Mouse (Mus musculus) midbrain, postnatal 0 days (tissue): Measurements from ENCODE around the gene Cox4i2. TPM values are rescaled to one million over a fixed set of nuclear protein-coding genes. Genes with fewer than 3 reads are reported as not detected.
A peak's percentile ranks its signal among the peaks of the same experiment; 100 is the strongest.

Source experiments
- ATAC-seq: fragments of 200-750 bp; cut with Nextera tagmentation; 2 replicates; pipeline ENCODE4 v1.8.0; 2017; ENCODE audit warnings: moderate number of reproducible peaks, mild to moderate bottlenecking, moderate TSS enrichment, moderate library complexity; ENCODE audit not compliant: low FRiP score
- DNase-seq: peaks from one replicate; pipeline ENCODE4 v3.0.0-alpha.2; 2015; ENCODE audit warnings: low spot score
- H3K27ac ChIP-seq: fragments of 300-500 bp; sonication (generic); 2 replicates; pipeline ENCODE4 v1.5.1; 2014; ENCODE audit warnings: low read depth, mild to moderate bottlenecking, low read length, mixed read lengths
- H3K27me3 ChIP-seq: fragments of 300-500 bp; sonication (generic); 2 replicates; pipeline ENCODE4 v1.6.1; 2014; ENCODE audit warnings: low read length, control low read depth, mixed read lengths; ENCODE audit not compliant: insufficient read depth
- H3K36me3 ChIP-seq: fragments of 300-500 bp; sonication (generic); 2 replicates; pipeline ENCODE4 v1.6.1; 2014; ENCODE audit warnings: low read length, control low read depth, mixed read lengths; ENCODE audit not compliant: insufficient read depth
- H3K4me1 ChIP-seq: fragments of 300-500 bp; sonication (generic); 2 replicates; pipeline ENCODE4 v1.6.1; 2014; ENCODE audit warnings: mild to moderate bottlenecking, control low read depth, antibody characterized with exemption, low read length, mixed read lengths; ENCODE audit not compliant: insufficient read depth
- H3K4me2 ChIP-seq: fragments of 300-500 bp; sonication (generic); 2 replicates; pipeline ENCODE4 v1.6.1; 2014; ENCODE audit warnings: low read depth, mild to moderate bottlenecking, low read length, mixed read lengths; ENCODE audit not compliant: poor library complexity, severe bottlenecking
- H3K4me3 ChIP-seq: fragments of 300-500 bp; sonication (generic); 2 replicates; pipeline ENCODE4 v1.5.1; 2014; ENCODE audit warnings: low read depth, mild to moderate bottlenecking, low read length, moderate library complexity
- H3K9ac ChIP-seq: fragments of 300-500 bp; sonication (generic); replicated peaks from 2 replicates; pipeline ENCODE4 v1.6.1; 2014; ENCODE audit warnings: mild to moderate bottlenecking, low read length, moderate library complexity, mixed read lengths; ENCODE audit not compliant: poor library complexity, severe bottlenecking
- H3K9me3 ChIP-seq: fragments of 300-500 bp; sonication (generic); 2 replicates; pipeline ENCODE4 v1.6.1; 2016; ENCODE audit warnings: low read length, control low read depth
- CTCF ChIP-seq: IDR thresholded peaks from 2 replicates; pipeline ENCODE4 v1.5.1; 2016; ENCODE audit warnings: antibody characterized with exemption, mild to moderate bottlenecking
- WGBS: fragments of 180-500 bp; shearing (Covaris S2); extraction: QIAGEN DNeasy Blood & Tissue Kit; methylation state at CpG from one replicate; pipeline ENCODE4 v1.1.7; 2014; 5-methylcytosine and 5-hydroxymethylcytosine counted together
- polyA plus RNA-seq: library from polyadenylated mRNA; unstranded; fragments of >200 nt; fragmentation: Nextera tagmentation; extraction: Ambion mirVana; gene quantifications from 2 replicates; pipeline ENCODE4 v1.2.1, GENCODE M21; 2015
- total RNA-seq: library from RNA; depleted of rRNA; stranded (reverse); fragments of >200 nt; gene quantifications from 2 replicates; pipeline ENCODE4 v1.2.3, GENCODE M21; 2014

Cox4i2 gene
- total and polyA plus RNA-seq, 2 experiments from 2014 or later = 2.0 to 3.3 TPM

GRCm38 (mm10) chr2:152707627-152708026 lies 46.3 kb upstream of the Cox4i2 start:
- Histone ChIP-seq H3K27ac (peak overlapping the region; percentile 91), H3K4me3 (peak overlapping the region; percentile 38), H3K9ac (peak overlapping the region; percentile 62), H3K4me1 (0 out of 2 replicates have a peak, but pooled peaks cover 8% of the 10 kb centered on the region), H3K27me3 (no peaks in the 10 kb centered on the region), H3K36me3 (peaks cover 23% of the 10 kb centered on the region), H3K9me3 (no peaks in the 10 kb centered on the region), H3K4me2 (peak overlapping the region; percentile 59)
- 3% methylated on average over 31 of the region's 31 CpGs for WGBS
- TF ChIP-seq CTCF = no peak
- DNase-seq (peak; percentile 88), ATAC-seq (peak; percentile 88)

- no peak for TF ChIP-seq CTCF
- H3K9ac ChIP-seq = no peak overlapping the region
- H3K4me3 ChIP-seq = no peak overlapping the region
- H3K27me3 ChIP-seq = no peaks in the 10 kb centered on the region
- ATAC-seq (no peak), DNase-seq (no peak)
- H3K4me1 ChIP-seq = 0 out of 2 replicates have a peak, but pooled peaks cover 8% of the 10 kb centered on the region
- WGBS = 93% methylated on average over 5 of the region's 5 CpGs
- H3K36me3 ChIP-seq = peaks cover 10% of the 10 kb centered on the region
- H3K9me3 ChIP-seq = no peaks in the 10 kb centered on the region
- no peak overlapping the region for H3K27ac ChIP-seq
- H3K4me2 ChIP-seq = no peak overlapping the region
These were observed 44.9 kb upstream of the Cox4i2 start for GRCm38 (mm10) chr2:152709066-152709465.

GRCm38 (mm10) chr2:152716241-152716772 lies 37.7 kb upstream of the Cox4i2 start:
- Histone ChIP-seq H3K4me3 (no peak overlapping the region), H3K27me3 (no peaks in the 10 kb centered on the region), H3K4me1 (no peaks in the 10 kb centered on the region), H3K9me3 (no peaks in the 10 kb centered on the region), H3K27ac (no peak overlapping the region), H3K4me2 (no peak overlapping the region), H3K36me3 (no peaks in the 10 kb centered on the region), H3K9ac (no peak overlapping the region)
- TF ChIP-seq CTCF = no peak
- DNase-seq (no peak), ATAC-seq (no peak)
- 56% methylated on average over 6 of the region's 6 CpGs for WGBS

GRCm38 (mm10) chr2:152717652-152718051 lies 36.3 kb upstream of the Cox4i2 start:
- H3K27ac ChIP-seq = no peak overlapping the region

GRCm38 (mm10) chr2:152718076-152718475 lies 35.9 kb upstream of the Cox4i2 start:
- 20% methylated on average over 6 of the region's 6 CpGs for WGBS
- Histone ChIP-seq H3K36me3 (no peaks in the 10 kb centered on the region), H3K9me3 (no peaks in the 10 kb centered on the region), H3K27me3 (no peaks in the 10 kb centered on the region), H3K27ac (no peak overlapping the region), H3K4me2 (no peak overlapping the region), H3K9ac (no peak overlapping the region), H3K4me3 (no peak overlapping the region), H3K4me1 (no peaks in the 10 kb centered on the region)
- ATAC-seq (no peak), DNase-seq (peak; percentile 47)
- no peak for TF ChIP-seq CTCF

More at GRCm38 (mm10) chr2:152717652-152718051, 36.3 kb upstream of the Cox4i2 start:
- Histone ChIP-seq H3K9ac (no peak overlapping the region), H3K4me1 (no peaks in the 10 kb centered on the region), H3K4me3 (no peak overlapping the region), H3K36me3 (no peaks in the 10 kb centered on the region), H3K9me3 (no peaks in the 10 kb centered on the region), H3K4me2 (no peak overlapping the region), H3K27me3 (no peaks in the 10 kb centered on the region)
- WGBS = 30% methylated on average over 11 of the region's 11 CpGs
- DNase-seq (no peak), ATAC-seq (no peak)
- no peak for TF ChIP-seq CTCF

- Histone ChIP-seq H3K36me3 (no peaks in the 10 kb centered on the region), H3K27ac (peak overlapping the region; percentile 38; the same call in 1 of the 2 replicates), H3K4me1 (peaks cover 5% of the 10 kb centered on the region; the same call in 1 of the 2 replicates), H3K9me3 (no peaks in the 10 kb centered on the region), H3K9ac (peak overlapping the region; percentile 63), H3K27me3 (no peaks in the 10 kb centered on the region), H3K4me3 (peak overlapping the region; percentile 31), H3K4me2 (peak overlapping the region; percentile 51)
- DNase-seq (no peak), ATAC-seq (no peak)
- WGBS = 4% methylated on average over 36 of the region's 37 CpGs
- TF ChIP-seq CTCF = no peak
These were observed 30.2 kb upstream of the Cox4i2 start for GRCm38 (mm10) chr2:152723651-152724331.
